Mouse (Mus musculus): Measurements from ENCODE around the gene Klhl10.
A peak's percentile ranks its signal among the peaks of the same experiment; 100 is the strongest.

Klhl10 gene

GRCm38 (mm10) chr11:100441797-100442196 is at the start of gene Klhl10, which contains the start of gene Nt5c3b:
Gene Klhl10 (plus strand): TSS chr11:100441917.
Gene Nt5c3b (minus strand): TSS chr11:100441808.
- DNase-seq (ENCODE audit: low spot score in 2 of 2), result no peak

- DNase-seq (ENCODE audit: low spot score in 2 of 2), result no peak
These were observed 48.8 kb upstream of the Klhl10 start for GRCm38 (mm10) chr11:100392958-100393357.

GRCm38 (mm10) chr11:100393733-100394132 is 48.0 kb upstream of the Klhl10 start:
- peak in 1 of 2 experiments; percentile 66 for DNase-seq (ENCODE audit: low spot score in 2 of 2)

GRCm38 (mm10) chr11:100394353-100395074 is 47.2 kb upstream of the Klhl10 start:
- no peak for DNase-seq (ENCODE audit: low spot score in 2 of 2)

GRCm38 (mm10) chr11:100395200-100395599 is 46.5 kb upstream of the Klhl10 start:
- DNase-seq (ENCODE audit: low spot score in 2 of 2), result peak; percentile 90 to 94

- DNase-seq (ENCODE audit: low spot score in 2 of 2), result peak; percentile 62 to 71
These were observed 45.7 kb upstream of the Klhl10 start for GRCm38 (mm10) chr11:100395861-100396631.

- peak in 1 of 2 experiments; percentile 55 for DNase-seq (ENCODE audit: low spot score in 2 of 2)
These were observed 44.7 kb upstream of the Klhl10 start for GRCm38 (mm10) chr11:100396886-100397599.

GRCm38 (mm10) chr11:100397600-100398389 is 43.9 kb upstream of the Klhl10 start, which contains the start of gene Jup:
Gene Jup (minus strand): TSS chr11:100397763.
- DNase-seq (ENCODE audit: low spot score in 2 of 2), result peak; percentile 99 to 100

GRCm38 (mm10) chr11:100398517-100398916 is 43.2 kb upstream of the Klhl10 start:
- no peak for DNase-seq (ENCODE audit: low spot score in 2 of 2)

GRCm38 (mm10) chr11:100399320-100399719 is 42.4 kb upstream of the Klhl10 start:
- DNase-seq (ENCODE audit: low spot score in 2 of 2), result peak in 1 of 2 experiments; percentile 36

GRCm38 (mm10) chr11:100399727-100400538 is 41.8 kb upstream of the Klhl10 start:
- DNase-seq (ENCODE audit: low spot score in 2 of 2), result peak in 1 of 2 experiments; percentile 68

GRCm38 (mm10) chr11:100400842-100401241 is 40.9 kb upstream of the Klhl10 start:
- DNase-seq (ENCODE audit: low spot score in 2 of 2), result no peak

GRCm38 (mm10) chr11:100402240-100402639 is 39.5 kb upstream of the Klhl10 start:
- peak; percentile 76 to 82 for DNase-seq (ENCODE audit: low spot score in 2 of 2)

- DNase-seq (ENCODE audit: low spot score in 2 of 2), result no peak
These were observed 39.0 kb upstream of the Klhl10 start for GRCm38 (mm10) chr11:100402682-100403081.

- no peak for DNase-seq (ENCODE audit: low spot score in 2 of 2)
These were observed 38.1 kb upstream of the Klhl10 start for GRCm38 (mm10) chr11:100403445-100404134.

- DNase-seq (ENCODE audit: low spot score in 2 of 2), result no peak
These were observed 37.2 kb upstream of the Klhl10 start for GRCm38 (mm10) chr11:100404456-100405074.

GRCm38 (mm10) chr11:100406273-100406672 is 35.4 kb upstream of the Klhl10 start:
- DNase-seq (ENCODE audit: low spot score in 2 of 2), result no peak

GRCm38 (mm10) chr11:100406995-100407705 is 34.6 kb upstream of the Klhl10 start:
- no peak for DNase-seq (ENCODE audit: low spot score in 2 of 2)

Data from heart, adult 9 months (tissue).